Mouse (Mus musculus) G1E (cell line): Measurements from ENCODE around the gene Ccm2.

Experiments
- CTCF ChIP-seq: IDR thresholded peaks from 2 replicates; pipeline ENCODE4 v1.5.1; 2012; ENCODE audit warnings: low read depth, low read length, inconsistent platforms, mixed read lengths
- GATA1 ChIP-seq: IDR thresholded peaks from 2 replicates; pipeline ENCODE4 v1.6.1; 2012; ENCODE audit warnings: borderline replicate concordance, low read length, inconsistent platforms, mixed read lengths
- TAL1 ChIP-seq: conservative IDR thresholded peaks from 2 replicates; pipeline ENCODE4 v1.6.1; 2012; ENCODE audit warnings: low read depth, low read length, inconsistent platforms, mixed read lengths

DNA sequence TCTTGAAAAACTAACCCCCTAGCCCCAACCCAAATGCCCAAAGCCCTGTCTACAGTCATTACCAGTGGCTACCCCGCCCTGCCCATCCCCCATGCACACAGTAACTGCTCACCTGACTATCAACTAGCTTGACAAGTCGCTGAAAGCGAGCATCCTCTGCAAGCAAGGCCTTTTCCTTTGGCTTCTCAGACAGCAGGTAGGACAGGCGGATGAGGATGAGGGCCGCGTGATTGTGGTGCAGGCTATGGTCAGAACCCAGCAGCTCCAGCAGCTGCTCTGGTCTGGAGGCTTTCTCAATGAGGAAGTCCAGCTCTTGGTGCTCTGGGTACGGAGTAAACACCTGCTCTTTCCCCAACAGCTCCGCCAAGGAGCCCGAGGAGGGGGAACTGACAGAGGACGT is 77.0 kb downstream of the Ccm2 start:
- TF ChIP-seq CTCF (no peak), GATA1 (no peak), TAL1 (no peak)
